Mouse (Mus musculus) lung, embryonic 16.5 days (tissue): Measurements from ENCODE around the gene Mecom. TPM values are rescaled to one million over a fixed set of nuclear protein-coding genes. Genes with fewer than 3 reads are reported as not detected.

Source experiments
- polyA plus RNA-seq: library from polyadenylated mRNA; unstranded; fragments of >200 nt; fragmentation: Nextera tagmentation; extraction: Ambion mirVana; gene quantifications from 2 replicates; pipeline ENCODE4 v1.2.1, GENCODE M21; 2015

The Mecom gene
- polyA plus RNA-seq, 1 experiment from 2014 or later: 73.4 TPM

Other genes starting within 250 kb of the Mecom start
- 0.10 TPM in 1 of 2 replicates, not detected in the other for gene Actrt3, start 51.9 kb upstream of the Mecom start, polyA plus RNA-seq
- gene Mynn, start 54.1 kb upstream of the Mecom start, polyA plus RNA-seq: 31.6 and 32.8 TPM in 2 replicates
- not detected in 2 replicates for gene Lrriq4, start 96.5 kb upstream of the Mecom start, polyA plus RNA-seq
- 6.4 and 6.7 TPM in 2 replicates for gene Lrrc34, start 99.9 kb upstream of the Mecom start, polyA plus RNA-seq
- 0.49 and 0.55 TPM in 2 replicates for gene Lrrc31, start 151.8 kb upstream of the Mecom start, polyA plus RNA-seq
- not detected in 2 replicates for gene Samd7, start 198.3 kb upstream of the Mecom start, polyA plus RNA-seq
- gene Sec62, start 244.9 kb upstream of the Mecom start, polyA plus RNA-seq: 80.0 and 96.2 TPM in 2 replicates